Mouse (Mus musculus) forebrain, embryonic 13.5 days (tissue): ENCODE measurements at regions not wholly inside any gene's neighbourhood (a gene's known extent, or its start where the extent isn't known, plus 50 kb on each side); places are given as distances from the start of the nearest gene placed in this dataset.

ENCODE experiments used
- ATAC-seq: fragments of 200-750 bp; cut with Nextera tagmentation; 2 replicates; pipeline ENCODE4 v1.8.0; 2017
- H3K27ac ChIP-seq: fragments of 300-500 bp; sonication (generic); 2 replicates; pipeline ENCODE4 v1.5.1; 2015; ENCODE audit warnings: inconsistent platforms, mild to moderate bottlenecking, moderate library complexity
- H3K27me3 ChIP-seq: fragments of 300-500 bp; sonication (generic); 2 replicates; pipeline ENCODE4 v1.6.1; 2015; ENCODE audit warnings: mild to moderate bottlenecking, inconsistent platforms
- H3K36me3 ChIP-seq: fragments of 300-500 bp; sonication (generic); 2 replicates; pipeline ENCODE4 v1.6.1; 2015; ENCODE audit warnings: mild to moderate bottlenecking, inconsistent platforms; ENCODE audit not compliant: poor library complexity, severe bottlenecking
- H3K4me1 ChIP-seq: fragments of 300-500 bp; sonication (generic); 2 replicates; pipeline ENCODE4 v1.6.1; 2015; ENCODE audit warnings: inconsistent platforms
- H3K4me2 ChIP-seq: fragments of 300-500 bp; sonication (generic); 2 replicates; pipeline ENCODE4 v1.6.1; 2015; ENCODE audit warnings: inconsistent platforms, mild to moderate bottlenecking, moderate library complexity
- H3K4me3 ChIP-seq: fragments of 300-500 bp; sonication (generic); 2 replicates; pipeline ENCODE4 v1.5.1; 2015; ENCODE audit warnings: mild to moderate bottlenecking, inconsistent platforms
- H3K9ac ChIP-seq: fragments of 300-500 bp; sonication (generic); 2 replicates; pipeline ENCODE4 v1.6.1; 2015; ENCODE audit warnings: mild to moderate bottlenecking, inconsistent platforms
- H3K9me3 ChIP-seq: fragments of 300-500 bp; sonication (generic); replicated peaks from 2 replicates; pipeline ENCODE4 v1.6.1; 2016; ENCODE audit warnings: inconsistent platforms
- WGBS: fragments of 180-500 bp; shearing (Covaris S2); methylation state at CpG from one replicate; pipeline ENCODE4 v1.1.7; 2015; 5-methylcytosine and 5-hydroxymethylcytosine counted together

DNA sequence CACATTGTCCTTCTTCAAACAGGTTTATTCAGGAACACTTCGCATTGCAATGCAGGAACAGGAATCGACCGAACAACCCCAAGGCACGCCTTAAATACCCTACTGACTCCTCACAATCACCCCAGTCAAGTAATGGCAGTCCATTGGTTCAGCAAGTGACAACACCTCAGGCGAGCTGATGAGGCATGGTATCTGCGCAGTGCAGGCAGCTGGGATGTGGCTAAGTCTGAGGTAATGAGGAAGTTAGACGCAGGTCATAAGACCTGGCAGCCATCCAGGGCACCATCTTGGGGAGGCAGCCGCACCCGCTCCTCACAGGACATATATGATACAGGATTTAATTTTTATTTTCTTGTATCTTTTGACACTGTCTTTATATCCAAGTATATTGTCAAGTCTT lies 1251.6 kb downstream of the Basp1 start:
- 93% methylated on average over 9 of the region's 9 CpGs for WGBS
- ATAC-seq, result no peak

GRCm38 (mm10) chr15:24157700-24158350 lies 1255.7 kb downstream of the Basp1 start:
- 83% methylated on average over 10 of the region's 10 CpGs for WGBS
- no peak overlapping the region for H3K9ac ChIP-seq
- H3K27me3 ChIP-seq, result no peaks in the 10 kb centered on the region
- H3K4me2 ChIP-seq, result no peak overlapping the region
- no peak overlapping the region for H3K4me3 ChIP-seq
- no peaks in the 10 kb centered on the region for H3K4me1 ChIP-seq
- H3K9me3 ChIP-seq, result no peaks in the 10 kb centered on the region
- no peak for ATAC-seq
- H3K27ac ChIP-seq, result no peak overlapping the region
- no peaks in the 10 kb centered on the region for H3K36me3 ChIP-seq

More for the DNA sequence above, 1251.6 kb downstream of the Basp1 start:
- no peaks in the 10 kb centered on the region for H3K36me3 ChIP-seq
- H3K9ac ChIP-seq, result no peak overlapping the region
- H3K4me3 ChIP-seq, result no peak overlapping the region
- H3K27me3 ChIP-seq, result no peaks in the 10 kb centered on the region
- no peaks in the 10 kb centered on the region for H3K9me3 ChIP-seq
- no peaks in the 10 kb centered on the region for H3K4me1 ChIP-seq
- H3K4me2 ChIP-seq, result no peak overlapping the region
- H3K27ac ChIP-seq, result no peak overlapping the region

- Histone ChIP-seq H3K4me3 (no peak overlapping the region), H3K27ac (no peak overlapping the region)
- ATAC-seq, result no peak; the same call in 1 of the 2 replicates
Observed at GRCm38 (mm10) chr15:24154291-24154690, 1259.3 kb downstream of the Basp1 start.

GRCm38 (mm10) chr15:24124241-24124640 lies 1289.3 kb downstream of the Basp1 start:
- H3K27me3 ChIP-seq, result no peaks in the 10 kb centered on the region
- H3K36me3 ChIP-seq, result no peaks in the 10 kb centered on the region
- no peak for ATAC-seq
- no peak overlapping the region for H3K4me3 ChIP-seq
- no peaks in the 10 kb centered on the region for H3K9me3 ChIP-seq
- no peak overlapping the region for H3K9ac ChIP-seq
- no peaks in the 10 kb centered on the region for H3K4me1 ChIP-seq
- no peak overlapping the region for H3K27ac ChIP-seq
- no peak overlapping the region for H3K4me2 ChIP-seq

More at GRCm38 (mm10) chr15:24154291-24154690, 1259.3 kb downstream of the Basp1 start:
- H3K36me3 ChIP-seq, result no peaks in the 10 kb centered on the region
- no peaks in the 10 kb centered on the region for H3K4me1 ChIP-seq
- 85% methylated on average over 3 of the region's 3 CpGs for WGBS
- no peaks in the 10 kb centered on the region for H3K9me3 ChIP-seq
- no peak overlapping the region for H3K9ac ChIP-seq
- no peaks in the 10 kb centered on the region for H3K27me3 ChIP-seq
- no peak overlapping the region for H3K4me2 ChIP-seq

- ATAC-seq, result no peak; the same call in 1 of the 2 replicates
Observed at GRCm38 (mm10) chr15:24086267-24086666, 1327.3 kb downstream of the Basp1 start.

DNA sequence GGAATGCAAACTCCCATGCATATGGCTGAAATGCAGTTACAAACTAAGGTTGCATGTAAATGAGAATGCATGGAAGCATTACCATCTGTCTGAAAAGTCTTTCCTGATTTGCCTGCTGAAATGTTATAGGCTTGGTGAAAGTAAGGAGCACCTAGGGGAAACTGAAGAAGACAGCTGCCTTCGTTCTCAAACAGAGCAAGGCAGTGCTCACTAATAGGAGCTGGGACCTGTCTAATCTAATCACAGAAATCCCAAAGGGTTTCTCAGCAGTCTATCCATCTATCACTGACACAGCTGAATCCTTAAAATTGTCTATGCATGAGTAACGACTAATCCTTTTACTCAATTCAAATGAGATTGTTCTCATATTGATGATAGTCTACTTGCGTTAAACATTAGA lies 1360.4 kb downstream of the Basp1 start:
- no peak overlapping the region for H3K4me3 ChIP-seq
- H3K4me1 ChIP-seq, result no peaks in the 10 kb centered on the region
- H3K27me3 ChIP-seq, result no peaks in the 10 kb centered on the region
- no peaks in the 10 kb centered on the region for H3K36me3 ChIP-seq
- WGBS, result 58% methylated on average over 3 of the region's 3 CpGs
- H3K27ac ChIP-seq, result no peak overlapping the region
- no peak overlapping the region for H3K4me2 ChIP-seq
- H3K9ac ChIP-seq, result no peak overlapping the region
- ATAC-seq, result no peak
- H3K9me3 ChIP-seq, result no peaks in the 10 kb centered on the region

More at GRCm38 (mm10) chr15:24086267-24086666, 1327.3 kb downstream of the Basp1 start:
- no peak overlapping the region for H3K4me2 ChIP-seq
- 76% methylated on average over 5 of the region's 5 CpGs for WGBS
- H3K9ac ChIP-seq, result no peak overlapping the region
- H3K27ac ChIP-seq, result no peak overlapping the region
- H3K9me3 ChIP-seq, result no peaks in the 10 kb centered on the region
- H3K27me3 ChIP-seq, result no peaks in the 10 kb centered on the region
- no peaks in the 10 kb centered on the region for H3K36me3 ChIP-seq
- no peak overlapping the region for H3K4me3 ChIP-seq
- H3K4me1 ChIP-seq, result no peaks in the 10 kb centered on the region

DNA sequence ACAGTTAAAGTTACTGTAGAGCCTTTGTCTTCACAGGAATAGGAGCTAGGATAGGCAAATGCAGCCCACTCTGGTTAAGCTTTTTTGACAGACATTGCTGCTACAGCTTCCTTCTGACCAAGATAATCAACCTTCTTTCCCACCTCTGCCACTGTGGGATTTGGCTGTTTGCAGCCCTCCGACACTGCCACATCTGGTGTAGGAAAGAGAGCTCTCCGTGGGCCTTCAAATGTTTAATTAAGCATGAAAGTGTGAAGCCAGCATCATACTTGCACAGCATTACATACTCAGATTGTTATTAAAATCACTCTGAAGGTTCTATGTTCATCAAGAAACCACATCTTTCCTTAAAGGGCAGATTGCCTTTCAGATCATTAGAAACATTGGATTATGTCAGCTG lies 1372.7 kb downstream of the Basp1 start:
- Histone ChIP-seq H3K4me1 (no peaks in the 10 kb centered on the region), H3K27ac (no peak overlapping the region), H3K4me3 (no peak overlapping the region), H3K27me3 (no peaks in the 10 kb centered on the region), H3K4me2 (no peak overlapping the region), H3K36me3 (no peaks in the 10 kb centered on the region), H3K9ac (no peak overlapping the region), H3K9me3 (no peaks in the 10 kb centered on the region)
- 44% methylated on average over 2 of the region's 2 CpGs for WGBS
- ATAC-seq, result no peak

DNA sequence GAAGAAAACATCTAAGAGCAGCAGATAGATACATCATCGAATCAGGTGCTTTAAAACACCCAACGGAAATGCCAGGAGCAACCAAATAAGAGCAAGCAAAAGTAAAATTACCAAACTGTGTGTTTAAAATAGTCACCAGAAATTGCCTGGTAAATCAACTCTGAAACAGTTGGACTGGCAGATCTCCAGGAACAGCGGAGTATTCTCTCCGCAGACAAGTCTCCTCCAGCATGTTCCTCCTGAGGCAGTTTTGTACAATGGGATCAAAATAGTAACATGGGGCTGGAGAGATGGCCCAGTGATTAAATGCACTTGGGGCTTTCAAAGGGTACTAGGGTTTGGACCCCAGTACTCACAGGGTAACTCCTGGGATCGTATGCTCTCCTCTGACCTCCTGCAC lies 1374.4 kb downstream of the Basp1 start:
- Histone ChIP-seq H3K27me3 (no peaks in the 10 kb centered on the region), H3K36me3 (no peaks in the 10 kb centered on the region), H3K4me3 (no peak overlapping the region), H3K4me1 (no peaks in the 10 kb centered on the region), H3K27ac (no peak overlapping the region), H3K9me3 (no peaks in the 10 kb centered on the region), H3K4me2 (no peak overlapping the region), H3K9ac (no peak overlapping the region)
- ATAC-seq, result no peak
- WGBS, result 81% methylated on average over 5 of the region's 5 CpGs

DNA sequence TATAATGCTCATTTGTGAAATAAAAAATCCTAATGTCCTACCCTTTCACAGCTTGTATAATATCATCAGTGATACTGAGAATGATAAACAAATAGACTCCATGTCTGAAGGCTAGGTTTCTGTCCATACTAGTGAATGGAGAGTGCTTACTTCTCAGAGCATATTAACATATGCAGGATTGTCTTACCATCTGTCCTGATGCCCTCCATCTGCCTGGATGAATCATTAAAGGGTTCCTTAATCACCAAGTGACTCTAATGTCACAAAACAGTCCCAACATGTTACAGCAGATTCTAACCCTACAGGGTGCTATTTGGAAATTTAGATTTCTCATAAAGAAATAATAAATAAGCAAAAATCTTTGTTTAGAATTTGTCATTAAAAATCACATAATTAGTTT lies 1391.4 kb downstream of the Basp1 start:
- Histone ChIP-seq H3K9ac (no peak overlapping the region), H3K27me3 (no peaks in the 10 kb centered on the region), H3K4me1 (no peaks in the 10 kb centered on the region)

GRCm38 (mm10) chr15:24004711-24005110 lies 1408.9 kb downstream of the Basp1 start:
- Histone ChIP-seq H3K4me1 (no peaks in the 10 kb centered on the region), H3K27me3 (no peaks in the 10 kb centered on the region), H3K9ac (no peak overlapping the region), H3K27ac (no peak overlapping the region), H3K4me2 (no peak overlapping the region), H3K36me3 (no peaks in the 10 kb centered on the region), H3K9me3 (no peaks in the 10 kb centered on the region), H3K4me3 (no peak overlapping the region)
- 91% methylated on average over 2 of the region's 2 CpGs for WGBS
- ATAC-seq, result no peak

More for the DNA sequence above, 1391.4 kb downstream of the Basp1 start:
- Histone ChIP-seq H3K27ac (no peak overlapping the region), H3K9me3 (no peaks in the 10 kb centered on the region), H3K4me3 (no peak overlapping the region), H3K4me2 (no peak overlapping the region), H3K36me3 (no peaks in the 10 kb centered on the region)
- 0 out of 2 replicates have a peak, but pooled peaks have one; percentile 21 for ATAC-seq

DNA sequence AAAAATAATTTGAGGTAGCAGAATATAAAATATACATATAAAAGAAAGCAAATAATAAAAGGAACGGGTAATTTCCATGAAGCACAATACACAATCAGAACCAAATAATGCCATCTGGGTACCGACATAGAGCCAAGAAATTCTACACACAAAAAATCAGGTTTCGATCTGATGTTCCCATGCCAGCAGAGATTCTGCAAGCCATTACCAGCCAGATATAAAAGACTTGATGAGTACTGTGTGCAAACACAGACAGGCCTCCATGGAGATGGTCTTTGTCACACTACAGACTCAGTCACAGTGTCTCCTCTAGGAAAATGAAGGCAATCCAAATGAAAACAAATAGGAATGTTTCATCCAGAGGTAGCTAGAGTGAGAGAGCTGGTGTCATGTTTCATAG lies 1430.7 kb downstream of the Cdh18 start:
- H3K9ac ChIP-seq, result no peak overlapping the region
- no peak overlapping the region for H3K27ac ChIP-seq
- no peaks in the 10 kb centered on the region for H3K27me3 ChIP-seq
- H3K36me3 ChIP-seq, result no peaks in the 10 kb centered on the region
- H3K4me1 ChIP-seq, result no peaks in the 10 kb centered on the region
- no peak overlapping the region for H3K4me2 ChIP-seq
- WGBS, result 83% methylated on average over 3 of the region's 3 CpGs
- ATAC-seq, result no peak
- H3K9me3 ChIP-seq, result no peaks in the 10 kb centered on the region
- H3K4me3 ChIP-seq, result no peak overlapping the region
